Mouse (Mus musculus) monocyte, adult 2 months (primary cell): ENCODE measurements around the gene Lyrm1.

ENCODE experiments used
- DNase-seq, 2 experiments: peaks; one replicate each; pipeline ENCODE4 v3.0.0; 2022; ENCODE audit warnings: low spot score in 2 of 2, low read depth in 1 of 2

Lyrm1 gene

DNA sequence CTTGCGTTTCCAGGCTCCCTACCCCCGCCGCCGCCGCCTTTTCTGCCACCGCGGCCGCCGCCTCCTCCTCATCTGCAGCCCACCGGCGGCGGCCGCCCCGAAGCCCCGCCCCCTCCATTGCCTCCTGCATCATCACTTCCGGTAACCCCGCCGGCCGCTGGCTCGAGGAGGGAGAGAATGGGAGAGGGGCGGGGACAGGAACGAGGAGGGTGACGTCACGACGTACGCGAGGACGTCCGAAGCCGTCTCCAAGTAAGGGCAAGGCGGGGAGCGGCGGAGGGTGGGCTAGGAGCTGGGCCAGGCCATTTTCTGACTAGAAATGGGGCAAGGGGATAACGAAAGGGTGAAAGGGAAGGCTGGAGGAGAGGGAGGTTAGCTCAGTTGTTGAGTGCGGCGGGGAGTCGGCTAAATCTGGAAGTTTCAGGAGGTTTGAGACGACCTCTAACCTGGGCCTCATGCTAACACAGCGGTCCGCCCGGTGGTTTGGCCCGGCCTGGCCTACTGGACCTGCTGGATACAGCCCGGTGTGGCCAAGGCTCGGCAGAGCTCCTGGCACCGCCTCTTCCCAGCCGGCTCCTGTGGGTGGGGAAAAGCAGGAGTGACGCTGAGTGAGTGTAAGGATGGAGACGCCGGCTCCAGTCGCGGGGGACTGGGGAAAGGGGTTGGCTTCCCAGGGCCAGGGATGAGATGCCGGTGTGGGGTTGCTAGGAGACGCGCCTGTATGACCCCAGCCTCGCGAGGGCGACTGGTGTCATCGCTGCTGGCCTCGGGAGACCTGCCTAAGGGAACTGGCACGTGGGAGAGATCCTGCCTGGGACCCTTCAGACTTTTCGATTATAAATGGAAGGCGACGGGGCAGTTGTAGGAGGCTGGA is at the start of gene Lyrm1, which contains the start of gene Dcun1d3:
Gene Lyrm1 (plus strand): TSS at position 223 of the 874 bp plus-strand sequence.
Gene Dcun1d3 (minus strand): TSS at position 660 of the 874 bp plus-strand sequence.
- peak; percentile 88 to 92 for DNase-seq

DNA sequence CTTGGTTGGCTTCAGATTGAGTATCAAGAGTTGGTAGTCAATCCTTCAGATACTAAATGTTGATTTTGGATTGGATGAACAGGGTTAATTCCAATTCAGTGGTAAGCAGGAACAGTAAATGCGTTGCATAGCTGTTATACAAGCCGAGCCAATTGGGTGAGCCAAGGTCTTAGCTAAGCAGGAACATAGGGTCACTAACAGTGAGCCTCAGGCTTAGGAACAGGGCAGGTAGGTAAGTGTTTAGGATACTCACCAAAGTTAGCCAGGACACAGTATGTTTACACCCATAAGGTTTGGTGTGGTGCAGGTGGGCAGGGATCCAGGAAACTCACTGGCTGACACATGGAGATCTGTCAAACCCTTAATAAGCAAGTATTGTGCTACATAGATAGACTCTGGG is 48.3 kb upstream of the Lyrm1 start:
- DNase-seq, result no peak

DNA sequence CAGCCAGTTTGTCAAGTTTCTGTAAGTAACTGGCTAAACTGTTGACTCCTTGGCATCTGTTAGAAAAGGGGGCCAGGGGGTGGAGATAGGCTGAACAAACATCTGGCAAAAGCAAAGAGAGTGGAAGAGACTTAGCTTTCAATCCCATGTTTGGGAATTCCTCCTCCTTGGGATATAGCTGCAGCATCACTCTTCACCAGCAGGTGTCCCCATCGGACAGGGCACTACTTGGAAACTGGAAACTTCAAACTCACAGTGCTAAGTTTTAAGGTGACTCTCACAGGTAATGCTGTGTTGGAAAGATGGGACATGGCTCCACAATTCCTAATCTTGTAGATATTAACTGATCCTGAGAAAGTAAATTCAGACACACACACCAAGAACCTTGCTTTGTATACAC is 46.6 kb upstream of the Lyrm1 start:
- no peak for DNase-seq

DNA sequence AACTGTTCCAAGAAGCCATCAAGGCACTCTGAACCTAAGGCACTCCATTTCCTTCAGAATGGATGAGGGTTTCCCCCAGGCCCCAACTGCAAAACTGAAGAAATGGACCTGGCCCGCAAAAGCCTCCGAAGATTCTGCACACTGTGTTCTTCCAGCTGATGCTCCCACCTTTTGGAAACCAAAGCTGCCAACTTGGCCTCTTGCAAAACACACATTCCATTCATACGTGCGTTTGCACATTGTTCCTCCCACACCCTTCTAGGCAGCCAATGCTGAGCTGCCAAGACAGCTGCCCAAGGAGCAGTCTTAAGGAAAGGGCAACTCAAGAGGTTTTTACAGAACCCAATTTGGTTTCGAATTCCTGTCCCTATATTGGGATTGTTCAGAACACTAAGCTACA is 44.9 kb upstream of the Lyrm1 start:
- DNase-seq, result no peak

DNA sequence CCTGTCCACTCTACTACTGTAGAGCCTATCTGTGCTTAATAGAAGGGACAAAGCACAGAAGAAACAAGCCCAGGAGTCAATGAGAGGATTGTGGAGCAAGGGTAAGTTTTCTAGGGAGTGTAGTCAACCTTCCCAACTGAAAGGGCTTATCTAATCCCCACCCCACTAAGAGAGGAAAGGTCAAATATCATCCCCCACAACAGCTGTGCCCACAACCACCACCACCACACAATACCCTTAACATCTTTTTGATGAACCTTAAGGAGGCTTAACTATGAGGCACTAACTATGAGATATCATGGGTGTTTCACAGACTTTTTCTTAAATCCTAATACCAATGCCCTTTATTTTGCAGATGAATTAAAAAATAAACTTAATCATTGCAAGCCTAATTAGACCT is 43.2 kb upstream of the Lyrm1 start:
- no peak for DNase-seq

DNA sequence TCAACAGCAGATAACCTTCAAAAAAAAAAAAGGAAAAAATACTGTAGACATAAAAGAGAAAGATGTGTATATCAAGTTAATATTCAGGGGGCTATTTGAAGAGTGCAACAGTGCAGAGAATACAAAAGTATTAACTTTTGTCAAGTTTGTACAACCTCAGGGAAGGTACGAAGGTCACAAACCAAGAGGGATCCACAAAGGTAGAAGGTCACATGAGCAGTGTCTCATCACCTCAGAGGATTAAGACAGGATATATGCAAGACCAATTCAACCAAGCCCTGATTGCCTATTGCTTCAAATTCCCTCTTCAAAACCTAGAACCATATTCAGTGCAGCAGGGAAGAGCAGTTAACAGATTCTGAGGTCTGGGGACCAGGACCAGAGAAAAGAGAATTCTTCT is 42.5 kb upstream of the Lyrm1 start:
- DNase-seq, result no peak

DNA sequence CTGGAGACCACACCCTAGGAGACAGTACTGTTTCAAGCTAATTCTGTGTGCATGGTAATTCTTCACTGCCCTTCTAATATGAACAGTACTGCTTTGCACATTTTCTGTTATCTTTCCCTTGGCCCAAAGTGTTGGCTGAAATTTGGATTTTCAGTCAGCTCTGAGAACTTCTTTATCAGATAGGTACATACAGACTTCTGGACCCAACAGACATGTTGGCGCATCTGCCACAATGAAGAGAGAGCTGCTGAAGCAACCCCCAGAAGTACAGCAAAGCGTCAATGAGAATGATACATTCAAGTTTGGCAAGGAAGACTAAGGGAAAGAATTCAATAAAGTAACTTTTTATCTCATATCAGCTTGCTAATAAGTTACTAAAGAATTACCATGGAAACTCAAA is 41.3 kb upstream of the Lyrm1 start:
- no peak for DNase-seq

DNA sequence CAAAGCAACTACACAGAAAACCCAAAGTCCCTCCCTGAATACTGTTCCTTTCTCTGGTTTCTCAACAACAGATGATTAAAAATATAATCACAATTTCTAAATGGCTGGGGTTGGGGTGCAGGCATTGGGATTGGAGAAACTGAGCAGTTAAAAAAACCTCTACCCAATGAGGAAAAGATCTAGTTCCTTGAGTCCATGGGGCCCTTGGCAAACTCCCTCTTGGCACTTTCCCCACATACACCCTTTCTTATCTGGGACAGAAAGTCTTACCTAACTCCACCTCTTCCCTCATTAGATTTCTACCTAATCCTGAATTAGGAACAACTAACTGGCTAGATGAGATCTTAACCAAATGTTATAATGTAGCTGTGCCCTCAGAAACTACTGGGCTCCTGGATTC is 40.6 kb upstream of the Lyrm1 start:
- DNase-seq, result no peak

DNA sequence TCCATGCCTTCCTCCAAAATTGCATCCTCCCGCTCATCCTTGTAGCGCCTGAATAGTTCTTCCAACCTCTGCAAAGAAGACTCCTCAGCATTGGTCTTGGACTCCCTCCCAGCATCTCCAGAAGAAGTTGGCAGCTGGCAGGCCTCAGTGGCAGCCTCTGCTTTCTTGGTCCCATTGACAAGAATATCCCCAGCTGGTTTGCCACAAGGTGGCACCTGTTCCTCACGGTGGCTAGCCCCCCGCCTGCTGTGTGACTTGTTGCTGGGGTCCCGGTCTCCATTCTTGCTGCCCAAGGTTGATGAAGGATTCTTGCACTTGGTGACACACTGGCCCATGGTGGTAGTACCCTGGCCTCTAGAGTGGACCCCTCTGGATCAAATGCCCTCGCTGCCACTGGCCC is 36.2 kb upstream of the Lyrm1 start:
- DNase-seq, result no peak

DNA sequence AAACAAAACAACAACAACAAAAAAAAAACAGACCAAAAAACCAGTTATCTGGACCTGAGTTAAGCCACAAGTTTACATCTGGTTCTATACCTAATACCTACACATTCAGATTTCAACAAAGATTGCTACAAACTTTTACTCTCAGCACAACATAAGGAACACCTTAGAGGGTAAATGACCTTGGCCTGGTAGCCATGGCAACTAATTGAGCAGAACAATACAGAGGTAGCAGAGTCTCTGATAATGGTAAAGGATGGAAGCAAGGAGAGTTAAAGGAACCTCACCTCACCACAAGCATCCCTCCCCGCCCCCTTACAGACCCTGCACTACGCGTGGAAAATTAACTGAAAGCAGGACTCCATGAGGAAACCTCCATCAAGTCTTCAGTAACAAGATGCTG is 35.5 kb upstream of the Lyrm1 start:
- no peak for DNase-seq

DNA sequence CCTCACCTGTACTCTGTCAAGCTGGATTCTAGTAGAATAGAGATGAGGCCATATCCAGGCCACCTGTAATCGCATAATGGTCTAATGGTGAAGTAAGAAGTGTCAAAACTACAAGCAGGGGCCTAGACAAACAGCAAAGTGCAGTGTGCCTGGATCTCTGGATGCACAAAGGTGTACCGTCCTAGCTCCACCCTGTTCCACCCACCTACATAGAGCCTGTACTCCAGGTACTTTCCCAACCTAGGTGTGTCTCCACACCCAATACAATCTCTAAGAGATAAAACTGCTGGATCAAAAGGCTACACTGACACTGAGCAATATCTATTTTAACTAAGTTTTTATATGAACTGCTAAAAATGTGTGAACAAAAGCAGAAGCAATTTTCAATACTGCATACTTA is 35.1 kb upstream of the Lyrm1 start:
- no peak for DNase-seq

DNA sequence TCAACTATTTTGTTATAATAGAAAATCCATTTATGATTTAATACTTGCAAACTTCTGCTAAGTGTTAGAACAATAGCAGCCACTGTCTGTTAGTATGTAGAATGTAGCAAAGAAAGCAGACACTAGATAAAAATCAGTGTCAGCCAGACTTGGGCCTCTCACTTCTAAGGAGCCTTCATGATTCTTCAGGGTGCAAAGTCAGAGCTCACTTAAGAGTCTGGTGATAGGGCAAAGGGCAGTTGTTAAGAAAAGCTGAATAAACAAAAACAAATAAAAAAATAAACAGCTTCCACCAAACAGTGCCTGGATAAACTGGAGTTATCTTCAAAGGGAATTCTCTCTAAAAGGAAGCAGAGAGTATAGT is 34.7 kb upstream of the Lyrm1 start:
- no peak for DNase-seq

DNA sequence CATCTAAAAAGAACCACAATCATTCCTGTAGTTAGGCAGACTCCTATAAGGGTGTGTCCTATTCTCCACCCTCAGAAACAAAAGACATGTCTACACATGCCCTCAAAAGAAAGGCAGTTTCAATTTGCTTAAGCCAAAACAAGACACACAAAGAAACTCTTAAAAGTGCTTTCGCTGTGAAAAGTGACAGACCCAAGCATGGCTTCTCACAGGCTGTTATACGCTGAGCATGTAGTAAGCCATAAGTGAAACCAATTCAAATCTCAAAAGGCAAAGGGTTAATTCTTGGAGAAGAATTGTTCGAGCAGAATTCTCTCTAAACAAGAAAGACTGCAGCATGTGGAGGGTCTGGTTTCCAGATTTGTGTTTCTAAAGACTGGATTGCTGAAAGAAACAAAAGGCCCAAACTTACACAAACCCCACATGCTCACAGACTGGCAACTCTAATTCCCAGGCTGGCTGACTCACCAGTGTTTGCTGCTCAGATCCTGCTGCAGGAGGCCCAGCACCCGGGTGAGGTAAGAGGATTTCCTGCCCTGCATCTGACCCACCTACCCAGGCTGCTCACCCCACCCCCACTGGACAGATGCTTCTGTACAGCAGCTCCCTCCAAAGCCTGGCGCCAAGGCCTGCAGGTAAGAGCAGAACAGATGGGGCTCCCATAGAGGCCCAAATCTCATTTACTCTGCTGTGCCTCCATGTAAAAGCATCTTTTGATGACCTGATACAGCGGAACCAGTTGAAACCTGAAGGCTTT is 34.1 kb upstream of the Lyrm1 start:
- no peak for DNase-seq

DNA sequence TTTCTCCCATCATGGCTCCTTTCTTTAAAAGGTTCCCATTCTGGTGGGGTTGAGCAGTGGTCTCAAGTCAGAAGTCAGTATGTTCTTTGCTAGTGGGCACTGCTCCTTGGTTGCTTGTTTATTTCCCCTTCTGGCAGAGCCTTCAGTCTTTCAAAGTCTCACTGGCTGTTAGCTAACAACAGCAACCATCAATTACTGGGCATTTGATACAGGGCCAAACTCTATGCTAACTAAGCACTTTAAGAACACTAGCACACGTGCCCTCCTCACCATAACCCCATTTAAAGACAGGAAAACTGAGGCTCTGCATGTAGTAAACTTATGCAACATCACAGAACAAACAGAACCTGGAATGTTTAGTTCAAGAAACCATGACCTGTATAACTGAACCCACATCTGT is 33.5 kb upstream of the Lyrm1 start:
- DNase-seq, result no peak

DNA sequence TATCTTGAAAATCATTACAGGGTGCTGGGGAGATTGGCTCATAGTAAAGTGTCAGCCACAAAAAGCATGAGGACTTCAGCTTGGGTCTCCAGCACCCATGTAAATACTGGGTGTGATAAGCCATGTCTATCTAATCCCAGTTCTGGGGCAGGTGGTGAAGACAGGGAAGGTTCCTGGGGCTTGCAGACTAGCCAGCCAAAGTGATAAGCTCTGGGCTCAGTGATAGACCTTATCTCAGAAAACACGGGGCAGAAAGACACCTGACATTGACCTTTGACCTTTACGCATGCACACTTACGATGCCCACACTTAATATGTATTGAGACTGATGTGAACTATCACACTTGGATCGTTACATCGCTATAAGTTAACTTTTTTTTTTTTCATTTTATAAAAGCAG is 31.2 kb upstream of the Lyrm1 start:
- DNase-seq, result no peak

DNA sequence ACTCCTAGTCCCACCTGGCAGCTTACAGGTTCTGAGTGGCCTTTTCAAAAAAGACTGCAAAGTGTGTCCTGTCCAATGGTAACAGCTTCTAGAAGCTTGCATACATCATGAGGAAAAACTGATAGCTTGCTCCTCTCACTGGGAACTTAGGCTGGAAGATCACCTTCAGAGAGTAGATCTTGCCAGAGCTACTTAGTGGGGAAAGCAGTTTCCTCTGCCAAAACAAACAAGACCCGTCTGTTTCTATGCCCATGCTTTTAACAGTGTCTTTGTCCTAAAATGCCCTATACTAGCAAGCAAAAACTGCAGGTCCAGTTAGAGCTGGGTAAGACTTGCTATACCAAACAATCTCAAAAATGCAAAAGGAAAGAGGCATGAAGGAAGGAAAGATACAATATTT is 29.5 kb upstream of the Lyrm1 start:
- DNase-seq, result no peak

DNA sequence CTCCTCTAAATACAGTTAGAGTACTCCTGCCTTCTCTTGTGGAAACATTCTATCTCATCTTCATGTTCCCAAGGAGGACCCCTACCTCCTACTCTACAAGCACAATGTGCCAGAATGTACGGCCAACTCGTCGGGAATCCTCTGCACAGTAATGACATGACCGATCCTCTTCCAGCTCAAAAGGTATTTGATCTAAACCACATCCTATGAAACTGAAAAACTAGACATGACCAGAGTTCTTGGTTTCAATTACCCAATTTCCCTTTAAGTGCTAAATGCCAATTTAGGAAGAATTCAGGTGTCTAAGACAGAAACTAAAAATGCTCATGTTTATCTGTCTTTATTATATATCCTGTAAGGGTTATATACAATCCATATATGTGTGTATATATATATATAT is 23.5 kb upstream of the Lyrm1 start:
- no peak for DNase-seq

DNA sequence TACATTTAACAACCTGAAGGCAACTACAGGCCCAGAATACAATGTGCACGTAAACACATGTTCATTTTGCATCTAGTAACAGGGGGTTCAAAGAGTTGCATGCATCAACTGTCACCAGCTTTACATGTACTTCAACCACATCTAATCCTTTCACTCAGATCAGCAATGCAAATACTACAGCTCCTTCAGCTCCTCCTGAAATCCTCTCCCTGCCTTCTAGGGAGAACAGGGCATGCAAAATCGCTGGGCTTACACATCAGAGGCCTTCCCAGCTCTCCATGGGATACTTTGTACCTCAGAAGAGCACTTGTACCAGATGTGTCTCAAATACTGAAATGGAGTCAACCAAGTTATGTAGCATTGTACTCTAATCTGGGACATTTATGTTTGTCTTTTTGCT is 22.6 kb upstream of the Lyrm1 start:
- no peak for DNase-seq

DNA sequence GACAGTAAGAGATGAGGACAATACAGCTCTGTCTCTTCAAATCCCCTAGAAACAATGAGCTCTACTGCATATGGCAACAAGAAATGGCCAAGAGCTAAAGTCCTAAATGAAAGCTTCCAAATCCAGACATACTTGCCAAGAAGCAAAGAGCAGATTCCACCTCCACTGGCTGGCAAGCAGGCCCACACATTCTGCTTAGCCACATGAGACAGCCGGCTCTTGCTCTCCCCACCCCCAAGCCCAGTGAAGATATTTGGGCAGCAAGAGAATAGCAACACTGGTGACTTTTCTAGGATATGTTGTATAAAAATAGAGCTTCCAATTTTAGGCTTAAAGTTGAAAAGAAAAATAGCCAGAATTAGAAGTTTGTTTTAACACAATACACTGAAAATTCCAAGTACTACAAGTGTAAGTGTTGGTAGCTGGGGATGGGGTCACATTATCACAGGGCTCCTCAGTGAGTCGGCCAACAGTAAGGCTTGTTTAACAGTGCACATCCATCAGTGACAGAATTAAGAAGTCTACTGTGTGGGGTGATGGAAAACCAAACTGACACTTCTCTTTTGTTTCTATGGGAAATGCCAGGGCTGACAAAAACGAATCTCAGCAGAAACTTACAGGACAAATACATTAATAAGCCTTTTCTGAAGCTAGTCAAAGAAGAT is 19.8 kb upstream of the Lyrm1 start:
- no peak for DNase-seq

DNA sequence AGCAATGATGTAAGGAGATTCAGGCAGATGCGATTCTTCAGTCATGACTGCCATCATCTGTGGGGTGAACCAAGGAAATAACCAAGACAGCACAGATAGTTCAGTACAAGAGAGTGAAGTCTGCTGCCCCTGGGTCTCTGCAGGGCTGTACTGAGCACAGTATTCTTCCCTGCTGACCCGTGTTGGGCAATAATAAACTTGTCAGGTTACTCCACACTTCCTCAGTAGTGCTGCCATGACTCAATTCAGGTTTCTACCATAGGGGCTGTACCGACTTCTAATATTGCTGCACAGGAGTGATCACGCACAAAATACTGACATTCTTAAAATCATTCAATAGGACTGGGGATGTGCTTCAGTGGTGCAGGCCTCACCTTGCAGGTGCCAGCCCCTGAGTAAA is 16.5 kb upstream of the Lyrm1 start:
- DNase-seq, result peak in 1 of 2 experiments; percentile 4

DNA sequence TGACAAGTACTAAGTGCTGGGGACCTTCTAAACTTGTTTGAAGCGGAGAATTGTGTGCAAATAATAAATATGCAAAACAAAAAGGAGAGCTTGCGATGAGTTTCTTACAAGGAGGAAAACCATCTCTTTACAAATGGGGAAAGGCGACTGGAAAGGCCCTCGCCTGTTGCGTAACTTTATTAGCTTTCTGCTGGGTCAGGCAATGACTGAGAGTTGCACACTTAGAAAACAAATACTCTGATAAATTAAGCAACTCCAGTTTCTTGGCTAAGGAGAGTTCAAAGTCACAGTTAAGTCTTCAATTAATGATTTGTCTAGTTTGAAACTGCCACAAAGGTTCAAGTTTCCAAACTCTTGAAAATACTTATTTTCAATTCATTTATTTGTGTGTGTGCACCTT is 15.3 kb upstream of the Lyrm1 start:
- DNase-seq, result no peak

DNA sequence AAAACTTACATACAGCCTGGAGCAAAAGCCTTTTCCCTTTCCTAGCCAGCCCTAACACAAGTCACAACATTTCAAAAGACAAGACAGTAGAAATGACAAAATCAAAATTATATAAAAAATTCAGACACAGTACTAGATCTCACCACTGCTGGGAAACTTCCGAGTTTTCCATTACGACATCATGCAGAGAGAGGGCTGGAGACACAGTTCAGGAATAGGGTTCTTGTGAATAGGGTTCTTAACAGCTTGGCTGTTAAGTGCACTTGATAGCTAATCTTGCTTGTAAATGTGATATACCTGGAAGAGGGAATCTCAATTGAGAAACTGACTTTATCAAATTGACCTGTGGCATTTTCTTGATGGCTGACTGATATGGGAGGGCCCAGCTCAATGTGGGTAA is 14.4 kb upstream of the Lyrm1 start:
- no peak for DNase-seq
